Mouse (Mus musculus) B cell, adult 2 months (primary cell): Measurements from ENCODE around the gene Retreg3.
"Not testable (repeated sequence)": the region's sequence is repeated elsewhere in the genome, so short reads cannot be mapped to it uniquely, and the experiment has no call there.

Source experiments
- DNase-seq, 2 experiments: peaks; one replicate each; pipeline ENCODE4 v3.0.0; 2022

Retreg3 gene

GRCm38 (mm10) chr11:101119761-101120544, at the start of gene Retreg3, which contains the start of gene Tubg1:
Gene Retreg3, minus strand, starts transcription at chr11:101119893.
Gene Tubg1, plus strand, starts transcription at chr11:101119938.
- peak; percentile 99 for DNase-seq

GRCm38 (mm10) chr11:101168301-101168980, 48.7 kb upstream of the Retreg3 start:
- DNase-seq, result no peak

- DNase-seq, result no peak
Measured at GRCm38 (mm10) chr11:101167963-101168300, 48.2 kb upstream of the Retreg3 start.

GRCm38 (mm10) chr11:101167211-101167962, 47.7 kb upstream of the Retreg3 start:
- no peak for DNase-seq

- DNase-seq, result no peak
Measured at GRCm38 (mm10) chr11:101166357-101166756, 46.7 kb upstream of the Retreg3 start.

GRCm38 (mm10) chr11:101164677-101165580, 45.2 kb upstream of the Retreg3 start:
- no peak for DNase-seq

- DNase-seq, result no peak
Measured at GRCm38 (mm10) chr11:101164351-101164665, 44.6 kb upstream of the Retreg3 start.

- DNase-seq, result no peak
Measured at GRCm38 (mm10) chr11:101163476-101164350, 44.0 kb upstream of the Retreg3 start.

GRCm38 (mm10) chr11:101162772-101163171, 43.1 kb upstream of the Retreg3 start:
- DNase-seq, result no peak

- DNase-seq, result no peak
Measured at GRCm38 (mm10) chr11:101162301-101162700, 42.6 kb upstream of the Retreg3 start.

- DNase-seq, result no peak
Measured at GRCm38 (mm10) chr11:101161551-101161950, 41.9 kb upstream of the Retreg3 start.

GRCm38 (mm10) chr11:101160981-101161505, 41.4 kb upstream of the Retreg3 start:
- DNase-seq, result not testable (repeated sequence)

GRCm38 (mm10) chr11:101160151-101160550, 40.5 kb upstream of the Retreg3 start:
- DNase-seq, result not testable (repeated sequence)

- peak; percentile 68 to 72 for DNase-seq
Measured at GRCm38 (mm10) chr11:101155728-101156371, 36.2 kb upstream of the Retreg3 start, which contains the start of gene Tubg2. Gene Tubg2, plus strand, starts transcription at chr11:101155907.

GRCm38 (mm10) chr11:101155151-101155550, 35.5 kb upstream of the Retreg3 start:
- DNase-seq, result no peak

- no peak for DNase-seq
Measured at GRCm38 (mm10) chr11:101154648-101155047, 35.0 kb upstream of the Retreg3 start.

GRCm38 (mm10) chr11:101152825-101153224, 33.1 kb upstream of the Retreg3 start:
- DNase-seq, result no peak

GRCm38 (mm10) chr11:101151063-101151462, 31.4 kb upstream of the Retreg3 start:
- DNase-seq, result no peak

GRCm38 (mm10) chr11:101149178-101150105, 29.7 kb upstream of the Retreg3 start:
- no peak for DNase-seq
